Mouse (Mus musculus): ENCODE data around the gene Scube1. TPM values are rescaled to one million over a fixed set of nuclear protein-coding genes. Genes with fewer than 3 reads are reported as not detected.

Scube1 gene
- polyA plus RNA-seq, 1 experiment from 2014 or later = 14.8 TPM

GRCm38 (mm10) chr15:83742018-83742417 is 17.2 kb upstream of the Scube1 start:
- H3K4me1 ChIP-seq = peaks cover 7% of the 10 kb centered on the region; the same call in 1 of the 2 replicates
- no peaks in the 10 kb centered on the region for H3K9me3 ChIP-seq
- H3K27me3 ChIP-seq (replicated peaks) = no peaks in the 10 kb centered on the region
- no peak for ATAC-seq (replicated peaks)
- H3K4me3 ChIP-seq = no peak overlapping the region
- no peaks in the 10 kb centered on the region for H3K36me3 ChIP-seq (replicated peaks)
- WGBS = 93% methylated on average over 1 of the region's 1 CpGs
- H3K27ac ChIP-seq = no peak overlapping the region
- no peak overlapping the region for H3K9ac ChIP-seq
- no peak overlapping the region for H3K4me2 ChIP-seq

- no peak overlapping the region for H3K4me2 ChIP-seq
- H3K27ac ChIP-seq = no peak overlapping the region
- peaks cover 3% of the 10 kb centered on the region; the same call in 1 of the 2 replicates for H3K27me3 ChIP-seq (replicated peaks)
- H3K36me3 ChIP-seq (replicated peaks) = no peaks in the 10 kb centered on the region
- H3K4me3 ChIP-seq = no peak overlapping the region
- H3K9ac ChIP-seq = no peak overlapping the region
- ATAC-seq (replicated peaks) = no peak
- no peaks in the 10 kb centered on the region for H3K9me3 ChIP-seq
- WGBS = 25% methylated on average over 21 of the region's 21 CpGs
- peaks cover 7% of the 10 kb centered on the region; the same call in 1 of the 2 replicates for H3K4me1 ChIP-seq
These were observed 16.0 kb upstream of the Scube1 start for GRCm38 (mm10) chr15:83740676-83741422.

- Histone ChIP-seq H3K4me2 (no peak overlapping the region), H3K9me3 (no peaks in the 10 kb centered on the region), H3K4me1 (peaks cover 33% of the 10 kb centered on the region), H3K27me3 (replicated peaks) (peaks cover 21% of the 10 kb centered on the region), H3K27ac (no peak overlapping the region), H3K4me3 (no peak overlapping the region), H3K9ac (no peak overlapping the region), H3K36me3 (replicated peaks) (no peaks in the 10 kb centered on the region)
- WGBS = 5% methylated on average over 3 of the region's 3 CpGs
- no peak for ATAC-seq (replicated peaks)
These were observed 2.8 kb upstream of the Scube1 start for GRCm38 (mm10) chr15:83727626-83728025.

GRCm38 (mm10) chr15:83726741-83727140 is 1.9 kb upstream of the Scube1 start:
- ATAC-seq (replicated peaks) = no peak
- WGBS = 74% methylated on average over 5 of the region's 5 CpGs

DNA sequence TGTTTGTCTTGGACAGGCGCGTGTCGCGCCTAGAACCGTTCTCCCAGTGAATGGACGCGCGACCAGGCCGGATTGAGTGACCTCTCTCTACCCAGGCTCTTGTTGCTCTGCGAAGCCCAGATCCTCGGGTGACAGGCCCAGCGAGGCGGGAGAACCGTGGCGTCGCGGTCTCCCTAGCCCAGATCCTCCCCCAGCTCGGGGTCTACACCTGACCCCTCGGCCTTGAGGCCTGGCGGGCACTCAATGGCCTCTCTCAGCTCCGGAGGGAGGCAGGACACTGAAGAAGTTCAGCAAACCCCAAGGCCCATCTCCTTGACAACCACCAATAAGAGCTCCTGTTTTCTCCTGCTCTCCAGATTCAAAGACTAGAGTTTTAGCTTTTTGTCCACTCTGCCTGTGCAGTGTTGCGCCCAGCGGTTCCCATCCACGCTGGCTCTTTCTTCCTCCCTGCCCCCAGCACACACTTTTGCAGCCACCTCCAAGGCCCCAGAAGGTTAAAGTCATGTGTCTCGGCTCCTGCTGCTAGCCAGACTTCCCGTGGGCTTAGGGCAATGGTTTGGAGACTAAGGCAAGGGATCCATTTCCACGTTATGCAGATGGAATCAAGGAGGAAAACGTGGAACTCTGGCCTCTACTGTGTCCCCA is 857 bp upstream of the Scube1 start:
- Histone ChIP-seq H3K4me3 (0 out of 2 replicates have a peak overlapping the region, but pooled peaks have one; percentile 67), H3K9me3 (no peaks in the 10 kb centered on the region), H3K4me1 (peaks cover 33% of the 10 kb centered on the region), H3K36me3 (replicated peaks) (no peaks in the 10 kb centered on the region), H3K27ac (no peak overlapping the region), H3K4me2 (peak overlapping the region; percentile 69), H3K9ac (no peak overlapping the region), H3K27me3 (replicated peaks) (peaks cover 17% of the 10 kb centered on the region; the same call in 1 of the 2 replicates)
- ATAC-seq (replicated peaks) = peak; percentile 19
- WGBS = 11% methylated on average over 28 of the region's 28 CpGs

More at GRCm38 (mm10) chr15:83726741-83727140, 1.9 kb upstream of the Scube1 start:
- no peak overlapping the region for H3K9ac ChIP-seq
- peaks cover 33% of the 10 kb centered on the region for H3K4me1 ChIP-seq
- H3K4me3 ChIP-seq = no peak overlapping the region
- no peak overlapping the region for H3K27ac ChIP-seq
- no peaks in the 10 kb centered on the region for H3K9me3 ChIP-seq
- peaks cover 21% of the 10 kb centered on the region for H3K27me3 ChIP-seq (replicated peaks)
- no peaks in the 10 kb centered on the region for H3K36me3 ChIP-seq (replicated peaks)
- H3K4me2 ChIP-seq = no peak overlapping the region

- no peaks in the 10 kb centered on the region for H3K9me3 ChIP-seq
- under 1% methylated on average over 59 of the region's 61 CpGs for WGBS
- H3K27me3 ChIP-seq (replicated peaks) = peaks cover 16% of the 10 kb centered on the region; the same call in 1 of the 2 replicates
- H3K4me1 ChIP-seq = peaks cover 33% of the 10 kb centered on the region
- no peaks in the 10 kb centered on the region for H3K36me3 ChIP-seq (replicated peaks)
- peak overlapping the region; percentile 69 for H3K4me2 ChIP-seq
- peak overlapping the region; percentile 62; the same call in 1 of the 2 replicates for H3K27ac ChIP-seq
- ATAC-seq (replicated peaks) = peak; percentile 55
- peak overlapping the region; percentile 50 for H3K9ac ChIP-seq
- peak overlapping the region; percentile 67 for H3K4me3 ChIP-seq
These were observed 498 bp downstream of the Scube1 start for GRCm38 (mm10) chr15:83724160-83724885.

- WGBS = 61% methylated on average over 6 of the region's 6 CpGs
- H3K27ac ChIP-seq = no peak overlapping the region
- H3K9me3 ChIP-seq = no peaks in the 10 kb centered on the region
- no peak overlapping the region for H3K9ac ChIP-seq
- 0 out of 2 replicates have a peak, but pooled peaks cover 2% of the 10 kb centered on the region for H3K27me3 ChIP-seq (replicated peaks)
- ATAC-seq (replicated peaks) = no peak
- no peak overlapping the region for H3K4me2 ChIP-seq
- H3K4me3 ChIP-seq = no peak overlapping the region
- H3K4me1 ChIP-seq = peaks cover 6% of the 10 kb centered on the region; the same call in 1 of the 2 replicates
- no peaks in the 10 kb centered on the region for H3K36me3 ChIP-seq (replicated peaks)
These were observed 9.1 kb downstream of the Scube1 start for GRCm38 (mm10) chr15:83715582-83716228.

GRCm38 (mm10) chr15:83712798-83713197 is 12.0 kb downstream of the Scube1 start:
- Histone ChIP-seq H3K27ac (no peak overlapping the region), H3K36me3 (replicated peaks) (no peaks in the 10 kb centered on the region), H3K4me3 (no peak overlapping the region), H3K4me1 (peaks cover 16% of the 10 kb centered on the region), H3K9ac (no peak overlapping the region), H3K9me3 (no peaks in the 10 kb centered on the region), H3K4me2 (no peak overlapping the region), H3K27me3 (replicated peaks) (0 out of 2 replicates have a peak, but pooled peaks cover 2% of the 10 kb centered on the region)
- ATAC-seq (replicated peaks) = no peak
- 85% methylated on average over 10 of the region's 10 CpGs for WGBS

- 88% methylated on average over 5 of the region's 5 CpGs for WGBS
- Histone ChIP-seq H3K4me2 (no peak overlapping the region), H3K9ac (no peak overlapping the region)
These were observed 12.5 kb downstream of the Scube1 start for GRCm38 (mm10) chr15:83712361-83712760.

GRCm38 (mm10) chr15:83709889-83710774 is 14.7 kb downstream of the Scube1 start:
- ATAC-seq (replicated peaks) = peak; percentile 27; the same call in 1 of the 2 replicates
- WGBS = 9% methylated on average over 23 of the region's 23 CpGs
- 0 out of 2 replicates have a peak, but pooled peaks cover 2% of the 10 kb centered on the region for H3K27me3 ChIP-seq (replicated peaks)
- no peaks in the 10 kb centered on the region for H3K9me3 ChIP-seq
- no peaks in the 10 kb centered on the region for H3K36me3 ChIP-seq (replicated peaks)
- no peak overlapping the region for H3K4me2 ChIP-seq
- H3K4me3 ChIP-seq = no peak overlapping the region
- H3K4me1 ChIP-seq = peaks cover 21% of the 10 kb centered on the region
- no peak overlapping the region for H3K27ac ChIP-seq
- H3K9ac ChIP-seq = no peak overlapping the region

More at GRCm38 (mm10) chr15:83712361-83712760, 12.5 kb downstream of the Scube1 start:
- peaks cover 16% of the 10 kb centered on the region for H3K4me1 ChIP-seq
- H3K36me3 ChIP-seq (replicated peaks) = no peaks in the 10 kb centered on the region
- no peak for ATAC-seq (replicated peaks)
- H3K9me3 ChIP-seq = no peaks in the 10 kb centered on the region
- H3K27ac ChIP-seq = no peak overlapping the region
- 0 out of 2 replicates have a peak, but pooled peaks cover 2% of the 10 kb centered on the region for H3K27me3 ChIP-seq (replicated peaks)
- H3K4me3 ChIP-seq = no peak overlapping the region

Data from midbrain, embryonic 15.5 days (tissue).